Mouse (Mus musculus): ENCODE measurements around the gene Adgrd1.

Gene Adgrd1

GRCm38 (mm10) chr5:129208279-129208678, 111.7 kb downstream of the Adgrd1 start:
- DNase-seq (ENCODE audit: low read depth) = no peak

- no peak for DNase-seq (ENCODE audit: low read depth)
These were observed 112.3 kb downstream of the Adgrd1 start for GRCm38 (mm10) chr5:129208845-129209244.

- DNase-seq (ENCODE audit: low read depth) = no peak
These were observed 115.0 kb downstream of the Adgrd1 start for GRCm38 (mm10) chr5:129211385-129212031.

GRCm38 (mm10) chr5:129214023-129214422, 117.5 kb downstream of the Adgrd1 start:
- DNase-seq (ENCODE audit: low read depth) = no peak

GRCm38 (mm10) chr5:129216001-129216400, 119.5 kb downstream of the Adgrd1 start:
- DNase-seq (ENCODE audit: low read depth) = no peak

- no peak for DNase-seq (ENCODE audit: low read depth)
These were observed 121.1 kb downstream of the Adgrd1 start for GRCm38 (mm10) chr5:129217481-129218221.

- no peak for DNase-seq (ENCODE audit: low read depth)
These were observed 121.6 kb downstream of the Adgrd1 start for GRCm38 (mm10) chr5:129218222-129218505.

- DNase-seq (ENCODE audit: low read depth) = no peak
These were observed 122.0 kb downstream of the Adgrd1 start for GRCm38 (mm10) chr5:129218537-129218981.

- DNase-seq (ENCODE audit: low read depth) = no peak
These were observed 122.7 kb downstream of the Adgrd1 start for GRCm38 (mm10) chr5:129219178-129219760.

GRCm38 (mm10) chr5:129225810-129226450, 129.4 kb downstream of the Adgrd1 start:
- DNase-seq (ENCODE audit: low read depth) = no peak

- DNase-seq (ENCODE audit: low read depth) = no peak
These were observed 131.6 kb downstream of the Adgrd1 start for GRCm38 (mm10) chr5:129228171-129228570.

- no peak for DNase-seq (ENCODE audit: low read depth)
These were observed 136.8 kb downstream of the Adgrd1 start for GRCm38 (mm10) chr5:129233301-129233700.

- no peak for DNase-seq (ENCODE audit: low read depth)
These were observed 137.4 kb downstream of the Adgrd1 start for GRCm38 (mm10) chr5:129233881-129234432.

GRCm38 (mm10) chr5:129236366-129236765, 139.8 kb downstream of the Adgrd1 start:
- DNase-seq (ENCODE audit: low read depth) = no peak

- DNase-seq (ENCODE audit: low read depth) = no peak
These were observed 145.3 kb downstream of the Adgrd1 start for GRCm38 (mm10) chr5:129241865-129242264.

- no peak for DNase-seq (ENCODE audit: low read depth)
These were observed 145.7 kb downstream of the Adgrd1 start for GRCm38 (mm10) chr5:129242265-129242664.

GRCm38 (mm10) chr5:129243120-129243519, 146.6 kb downstream of the Adgrd1 start:
- no peak for DNase-seq (ENCODE audit: low read depth)

GRCm38 (mm10) chr5:129244392-129244791, 147.8 kb downstream of the Adgrd1 start:
- no peak for DNase-seq (ENCODE audit: low read depth)

- no peak for DNase-seq (ENCODE audit: low read depth)
These were observed 152.5 kb downstream of the Adgrd1 start for GRCm38 (mm10) chr5:129249080-129249479.
